Mouse (Mus musculus) forebrain, embryonic 11.5 days (tissue): ENCODE results near the gene Ric1. TPM values are rescaled to one million over a fixed set of nuclear protein-coding genes. Genes with fewer than 3 reads are reported as not detected.

Source experiments
- ATAC-seq: fragments of 200-750 bp; cut with Nextera tagmentation; replicated peaks from 2 replicates; pipeline ENCODE4 v1.8.0; 2017; ENCODE audit warnings: moderate TSS enrichment; ENCODE audit not compliant: low FRiP score
- DNase-seq: peaks from one replicate; pipeline ENCODE4 v3.0.0-alpha.2; 2017; ENCODE audit warnings: low spot score
- H3K27ac ChIP-seq: fragments of 300-500 bp; sonication (generic); 2 replicates; pipeline ENCODE4 v1.5.1; 2014; ENCODE audit warnings: low read depth, low read length
- H3K27me3 ChIP-seq: fragments of 300-500 bp; sonication (generic); 2 replicates; pipeline ENCODE4 v1.6.1; 2014; ENCODE audit warnings: mild to moderate bottlenecking, low read length, mixed read lengths; ENCODE audit not compliant: control insufficient read depth, insufficient read depth
- H3K36me3 ChIP-seq: fragments of 300-500 bp; sonication (generic); 2 replicates; pipeline ENCODE4 v1.6.1; 2014; ENCODE audit warnings: mild to moderate bottlenecking, low read length, moderate library complexity, mixed read lengths; ENCODE audit not compliant: control insufficient read depth, insufficient read depth
- H3K4me1 ChIP-seq: fragments of 300-500 bp; sonication (generic); replicated peaks from 2 replicates; pipeline ENCODE4 v1.6.1; 2014; ENCODE audit warnings: low read length, mixed read lengths; ENCODE audit not compliant: control insufficient read depth, insufficient read depth
- H3K4me2 ChIP-seq: fragments of 300-500 bp; sonication (generic); 2 replicates; pipeline ENCODE4 v1.6.1; 2014; ENCODE audit warnings: low read depth, mild to moderate bottlenecking, low read length, moderate library complexity, mixed read lengths; ENCODE audit not compliant: severe bottlenecking
- H3K4me3 ChIP-seq: fragments of 300-500 bp; sonication (generic); 2 replicates; pipeline ENCODE4 v1.5.1; 2014; ENCODE audit warnings: low read depth, low read length
- H3K9ac ChIP-seq: fragments of 300-500 bp; sonication (generic); 2 replicates; pipeline ENCODE4 v1.6.1; 2014; ENCODE audit warnings: low read length
- H3K9me3 ChIP-seq: fragments of 300-500 bp; sonication (generic); 2 replicates; pipeline ENCODE4 v1.6.1; 2016; ENCODE audit warnings: low read length, mixed read lengths; ENCODE audit not compliant: control insufficient read depth
- WGBS: fragments of 180-500 bp; shearing (Covaris S2); extraction: QIAGEN DNeasy Blood & Tissue Kit; methylation state at CpG from one replicate; pipeline ENCODE4 v1.1.7; 2014; 5-methylcytosine and 5-hydroxymethylcytosine counted together
- polyA plus RNA-seq: library from polyadenylated mRNA; unstranded; fragments of >200 nt; fragmentation: Nextera tagmentation; extraction: Ambion mirVana; gene quantifications from 2 replicates; pipeline ENCODE4 v1.2.1, GENCODE M21; 2014

Ric1 gene
- polyA plus RNA-seq, 1 experiment from 2014 or later, result 13.5 TPM

- no peak for DNase-seq
- no peak overlapping the region for H3K27ac ChIP-seq
- no peak overlapping the region for H3K9ac ChIP-seq
- H3K4me3 ChIP-seq, result no peak overlapping the region
- ATAC-seq, result no peak
- H3K27me3 ChIP-seq, result no peaks in the 10 kb centered on the region
- H3K4me2 ChIP-seq, result no peak overlapping the region
- H3K36me3 ChIP-seq, result no peaks in the 10 kb centered on the region; the same call in 1 of the 2 replicates
- over 99% methylated on average over 3 of the region's 3 CpGs for whole genome bisulfite sequencing
- no peaks in the 10 kb centered on the region for H3K9me3 ChIP-seq
- no peaks in the 10 kb centered on the region for H3K4me1 ChIP-seq
Measured at GRCm38 (mm10) chr19:29596276-29596675, 74.2 kb downstream of the Ric1 start.

GRCm38 (mm10) chr19:29596985-29597384, 74.9 kb downstream of the Ric1 start:
- H3K9me3 ChIP-seq, result no peaks in the 10 kb centered on the region
- no peak overlapping the region for H3K4me2 ChIP-seq
- WGBS, result 86% methylated on average over 2 of the region's 2 CpGs
- no peaks in the 10 kb centered on the region; the same call in 1 of the 2 replicates for H3K36me3 ChIP-seq
- ATAC-seq (no peak), DNase-seq (no peak)
- no peak overlapping the region for H3K27ac ChIP-seq
- H3K27me3 ChIP-seq, result no peaks in the 10 kb centered on the region
- H3K4me3 ChIP-seq, result no peak overlapping the region
- H3K9ac ChIP-seq, result no peak overlapping the region
- H3K4me1 ChIP-seq, result no peaks in the 10 kb centered on the region

GRCm38 (mm10) chr19:29598981-29599380, 76.9 kb downstream of the Ric1 start:
- Histone ChIP-seq H3K9me3 (no peaks in the 10 kb centered on the region), H3K4me3 (no peak overlapping the region), H3K4me1 (no peaks in the 10 kb centered on the region), H3K4me2 (no peak overlapping the region), H3K27me3 (no peaks in the 10 kb centered on the region), H3K27ac (no peak overlapping the region), H3K36me3 (peaks cover 3% of the 10 kb centered on the region; the same call in 1 of the 2 replicates), H3K9ac (no peak overlapping the region)
- WGBS, result 93% methylated on average over 5 of the region's 5 CpGs
- DNase-seq (no peak), ATAC-seq (no peak)

- ATAC-seq, result no peak
- Histone ChIP-seq H3K9ac (no peak overlapping the region), H3K36me3 (peaks cover 3% of the 10 kb centered on the region; the same call in 1 of the 2 replicates), H3K4me2 (no peak overlapping the region), H3K27ac (no peak overlapping the region), H3K27me3 (no peaks in the 10 kb centered on the region), H3K4me3 (no peak overlapping the region), H3K4me1 (no peaks in the 10 kb centered on the region), H3K9me3 (no peaks in the 10 kb centered on the region)
- WGBS, result 90% methylated on average over 14 of the region's 14 CpGs
- DNase-seq, result no peak
Measured at GRCm38 (mm10) chr19:29603548-29604353, 81.7 kb downstream of the Ric1 start.

GRCm38 (mm10) chr19:29604653-29605052, 82.6 kb downstream of the Ric1 start:
- no peak overlapping the region for H3K4me2 ChIP-seq
- H3K4me3 ChIP-seq, result no peak overlapping the region
- H3K9me3 ChIP-seq, result no peaks in the 10 kb centered on the region
- H3K9ac ChIP-seq, result no peak overlapping the region
- ATAC-seq, result no peak
- DNase-seq, result no peak
- H3K27ac ChIP-seq, result no peak overlapping the region
- H3K4me1 ChIP-seq, result no peaks in the 10 kb centered on the region
- no peaks in the 10 kb centered on the region for H3K27me3 ChIP-seq
- 94% methylated on average over 3 of the region's 3 CpGs for WGBS
- H3K36me3 ChIP-seq, result peaks cover 3% of the 10 kb centered on the region; the same call in 1 of the 2 replicates

- ATAC-seq (no peak), DNase-seq (no peak)
- Histone ChIP-seq H3K4me3 (no peak overlapping the region), H3K36me3 (no peaks in the 10 kb centered on the region; the same call in 1 of the 2 replicates), H3K9me3 (no peaks in the 10 kb centered on the region), H3K4me2 (no peak overlapping the region), H3K4me1 (no peaks in the 10 kb centered on the region), H3K9ac (no peak overlapping the region), H3K27me3 (no peaks in the 10 kb centered on the region), H3K27ac (no peak overlapping the region)
- 90% methylated on average over 4 of the region's 4 CpGs for WGBS
Measured at GRCm38 (mm10) chr19:29607521-29607920, 85.4 kb downstream of the Ric1 start.

GRCm38 (mm10) chr19:29608212-29608611, 86.1 kb downstream of the Ric1 start:
- 92% methylated on average over 4 of the region's 4 CpGs for WGBS
- Histone ChIP-seq H3K36me3 (no peaks in the 10 kb centered on the region; the same call in 1 of the 2 replicates), H3K9ac (no peak overlapping the region), H3K4me3 (no peak overlapping the region), H3K4me2 (no peak overlapping the region), H3K27me3 (no peaks in the 10 kb centered on the region), H3K27ac (no peak overlapping the region), H3K9me3 (no peaks in the 10 kb centered on the region), H3K4me1 (no peaks in the 10 kb centered on the region)
- no peak for DNase-seq
- no peak for ATAC-seq

- 87% methylated on average over 10 of the region's 10 CpGs for WGBS
- H3K9ac ChIP-seq, result no peak overlapping the region
- no peak overlapping the region for H3K27ac ChIP-seq
- H3K4me1 ChIP-seq, result no peaks in the 10 kb centered on the region
- H3K9me3 ChIP-seq, result no peaks in the 10 kb centered on the region
- H3K36me3 ChIP-seq, result no peaks in the 10 kb centered on the region; the same call in 1 of the 2 replicates
- no peak for ATAC-seq
- DNase-seq, result no peak
- no peak overlapping the region for H3K4me3 ChIP-seq
- no peaks in the 10 kb centered on the region for H3K27me3 ChIP-seq
- no peak overlapping the region for H3K4me2 ChIP-seq
Measured at GRCm38 (mm10) chr19:29610907-29611306, 88.8 kb downstream of the Ric1 start.

- DNase-seq (no peak), ATAC-seq (no peak)
- Histone ChIP-seq H3K27ac (no peak overlapping the region), H3K36me3 (no peaks in the 10 kb centered on the region; the same call in 1 of the 2 replicates), H3K27me3 (no peaks in the 10 kb centered on the region), H3K9me3 (no peaks in the 10 kb centered on the region), H3K4me1 (no peaks in the 10 kb centered on the region), H3K4me3 (no peak overlapping the region), H3K9ac (no peak overlapping the region), H3K4me2 (no peak overlapping the region)
- WGBS, result 88% methylated on average over 2 of the region's 2 CpGs
Measured at GRCm38 (mm10) chr19:29612102-29612501, 90.0 kb downstream of the Ric1 start.
